Mouse (Mus musculus) mesoderm, embryonic 11.5 days (tissue): ENCODE data around the gene Vmn1r132.
"Not testable (repeated sequence)": the region's sequence is repeated elsewhere in the genome, so short reads cannot be mapped to it uniquely, and the experiment has no call there.

Source experiments
- DNase-seq: peaks from one replicate; pipeline ENCODE4 v3.0.0-alpha.2; 2012; ENCODE audit warnings: low read depth, low spot score

Vmn1r132 gene

GRCm38 (mm10) chr7:21613792-21614191, at the start of gene Vmn1r132:
Vmn1r132 (plus strand) TSS chr7:21614092.
- not testable (repeated sequence) for DNase-seq
